11 mouse cellular contexts compared by ENCODE assay signal in genomic region chr7:28819571-28819970, GRCm38 (mm10). TPM values are rescaled to one million over a fixed set of nuclear protein-coding genes. Genes with fewer than 3 reads are reported as not detected.
A peak's percentile ranks its signal among the peaks of the same experiment; 100 is the strongest.
DNase-seq lines count a peak whose midpoint lies in the region; ATAC-seq lines count a peak whose summit lies in the region.
"Had no signal": no experiment of that assay in that cellular context is flagged by ENCODE, and none has a peak within 500 bp of the region (broad histone marks: within the 10 kb centered on the region; RNA-seq: fewer than 3 reads in every experiment).

No protein-coding gene starts in this region.

- H3K27me3 ChIP-seq in forebrain, embryonic 13.5 days, result no peaks in the 10 kb centered on the region
- no peaks in the 10 kb centered on the region for H3K27me3 ChIP-seq in forebrain, embryonic 14.5 days (replicated peaks; ENCODE audit: control insufficient read depth, insufficient read depth, low read length)
- H3K27me3 ChIP-seq in kidney, embryonic 15.5 days, result no peaks in the 10 kb centered on the region
- no peaks in the 10 kb centered on the region for H3K27me3 ChIP-seq in midbrain, embryonic 13.5 days
- H3K27me3 ChIP-seq: liver, embryonic 13.5 days had no signal

- WGBS in forebrain, embryonic 13.5 days, result 79% methylated on average over 4 of the region's 4 CpGs
- 83% methylated on average over 4 of the region's 4 CpGs for WGBS in forebrain, embryonic 14.5 days
- whole genome bisulfite sequencing in kidney, embryonic 15.5 days, result 86% methylated on average over 4 of the region's 4 CpGs
- WGBS in midbrain, embryonic 13.5 days, result 78% methylated on average over 4 of the region's 4 CpGs

- DNase-seq in forebrain, embryonic 14.5 days (ENCODE audit: low spot score), result no peak
- DNase-seq in kidney, postnatal 36 days, result no peak
- no peak for DNase-seq in spleen, postnatal 4 days (ENCODE audit: low spot score in 2 of 2)
- DNase-seq: cerebellum, adult 11-12 months; liver, embryonic 13.5 days had no signal

- no peaks in the 10 kb centered on the region for H3K9me3 ChIP-seq in forebrain, embryonic 13.5 days (replicated peaks)
- no peaks in the 10 kb centered on the region for H3K9me3 ChIP-seq in forebrain, embryonic 14.5 days (replicated peaks; ENCODE audit: control insufficient read depth, low read length)
- no peaks in the 10 kb centered on the region for H3K9me3 ChIP-seq in kidney, embryonic 15.5 days (replicated peaks)
- no peaks in the 10 kb centered on the region for H3K9me3 ChIP-seq in midbrain, embryonic 13.5 days
- H3K9me3 ChIP-seq: liver, embryonic 13.5 days had no signal

- ATAC-seq in forebrain, embryonic 13.5 days, result no peak
- ATAC-seq in forebrain, embryonic 14.5 days, result no peak
- no peak for ATAC-seq in kidney, embryonic 15.5 days (replicated peaks; ENCODE audit: low FRiP score)
- ATAC-seq in midbrain, embryonic 13.5 days, result no peak
- ATAC-seq: activated CD4-positive, CD25-positive, alpha-beta regulatory T cell, adult 4 months had no signal

- H3K4me2 ChIP-seq in forebrain, embryonic 13.5 days, result no peak overlapping the region
- H3K4me2 ChIP-seq in forebrain, embryonic 14.5 days (ENCODE audit: low read length), result no peak overlapping the region
- H3K4me2 ChIP-seq in kidney, embryonic 15.5 days, result no peak overlapping the region
- no peak overlapping the region for H3K4me2 ChIP-seq in midbrain, embryonic 13.5 days (replicated peaks)
- H3K4me2 ChIP-seq: liver, embryonic 13.5 days had no signal

- H3K4me1 ChIP-seq in forebrain, embryonic 13.5 days, result peaks cover 48% of the 10 kb centered on the region
- H3K4me1 ChIP-seq in forebrain, embryonic 14.5 days (ENCODE audit: control insufficient read depth, insufficient read depth, low read length), result peaks cover 1% of the 10 kb centered on the region
- peaks cover 74% of the 10 kb centered on the region for H3K4me1 ChIP-seq in kidney, embryonic 15.5 days
- peaks cover 30% of the 10 kb centered on the region for H3K4me1 ChIP-seq in brown adipose tissue, adult 24 weeks (ENCODE audit: control insufficient read depth, insufficient read depth, insufficient read length, low read length)
- H3K4me1 ChIP-seq in midbrain, embryonic 13.5 days (replicated peaks), result peaks cover 73% of the 10 kb centered on the region

- no peak overlapping the region for H3K4me3 ChIP-seq in forebrain, embryonic 13.5 days
- no peak overlapping the region for H3K4me3 ChIP-seq in forebrain, embryonic 14.5 days (ENCODE audit: low read depth, low read length)
- H3K4me3 ChIP-seq in kidney, embryonic 15.5 days (replicated peaks), result no peak overlapping the region
- H3K4me3 ChIP-seq in brown adipose tissue, adult 24 weeks (ENCODE audit: insufficient read depth, low read depth, low read length), result no peak overlapping the region
- H3K4me3 ChIP-seq in midbrain, embryonic 13.5 days (replicated peaks), result no peak overlapping the region
- H3K4me3 ChIP-seq: liver, embryonic 13.5 days had no signal

- peaks cover 86% of the 10 kb centered on the region for H3K36me3 ChIP-seq in forebrain, embryonic 13.5 days (ENCODE audit: poor library complexity, severe bottlenecking)
- H3K36me3 ChIP-seq in forebrain, embryonic 14.5 days (ENCODE audit: control insufficient read depth, insufficient read depth, low read length), result peaks cover 89% of the 10 kb centered on the region
- peaks cover 88% of the 10 kb centered on the region for H3K36me3 ChIP-seq in kidney, embryonic 15.5 days
- peaks cover 85% of the 10 kb centered on the region for H3K36me3 ChIP-seq in midbrain, embryonic 13.5 days

- H3K9ac ChIP-seq in forebrain, embryonic 13.5 days, result 0 out of 2 replicates have a peak overlapping the region, but pooled peaks have one; percentile 2
- H3K9ac ChIP-seq in forebrain, embryonic 14.5 days (ENCODE audit: low read length), result no peak overlapping the region
- no peak overlapping the region for H3K9ac ChIP-seq in kidney, embryonic 15.5 days
- H3K9ac ChIP-seq in midbrain, embryonic 13.5 days (replicated peaks), result no peak overlapping the region
- H3K9ac ChIP-seq: liver, embryonic 13.5 days had no signal

- 0 out of 2 replicates have a peak overlapping the region, but pooled peaks have one; percentile 48 for H3K27ac ChIP-seq in forebrain, embryonic 13.5 days
- H3K27ac ChIP-seq in forebrain, embryonic 14.5 days (ENCODE audit: low read depth, low read length), result no peak overlapping the region
- 0 out of 2 replicates have a peak overlapping the region, but pooled peaks have one; percentile 18 for H3K27ac ChIP-seq in kidney, embryonic 15.5 days
- H3K27ac ChIP-seq in brown adipose tissue, adult 24 weeks (replicated peaks; ENCODE audit: low read depth, low read length), result peak overlapping the region; percentile 58
- peak overlapping the region; percentile 69 for H3K27ac ChIP-seq in midbrain, embryonic 13.5 days
- H3K27ac ChIP-seq: liver, embryonic 13.5 days; macrophage had no signal

RNA-seq across cellular contexts. Expression of gene Ech1, which starts 5.4 kb away (rescaled TPM):
- 69.1 and 75.6 TPM in 2 replicates for polyA plus RNA-seq in forebrain, embryonic 13.5 days (2015; fragmentation: Nextera tagmentation; extraction: Ambion mirVana)
- polyA plus RNA-seq in forebrain, embryonic 14.5 days (2014; fragmentation: Nextera tagmentation; extraction: Ambion mirVana), result 103 and 107 TPM in 2 replicates
- polyA plus RNA-seq in kidney, embryonic 15.5 days (2015; fragmentation: Nextera tagmentation; extraction: Ambion mirVana), result 154 and 164 TPM in 2 replicates
- 3,379 and 3,601 TPM in 2 replicates for polyA plus RNA-seq in brown adipose tissue, adult 24 weeks (2012; ENCODE audit: insufficient read depth, insufficient read length, missing spikeins)
- polyA plus RNA-seq in midbrain, embryonic 13.5 days (2015; fragmentation: Nextera tagmentation; extraction: Ambion mirVana), result 69.4 and 71.6 TPM in 2 replicates

RNA-seq across cellular contexts. Expression of gene Hnrnpl, which starts 11.2 kb away (rescaled TPM):
- 264 and 282 TPM in 2 replicates for polyA plus RNA-seq in forebrain, embryonic 13.5 days (2015; fragmentation: Nextera tagmentation; extraction: Ambion mirVana)
- polyA plus RNA-seq in forebrain, embryonic 14.5 days (2014; fragmentation: Nextera tagmentation; extraction: Ambion mirVana), result 190 and 198 TPM in 2 replicates
- polyA plus RNA-seq in kidney, embryonic 15.5 days (2015; fragmentation: Nextera tagmentation; extraction: Ambion mirVana), result 264 and 265 TPM in 2 replicates
- 122 and 131 TPM in 2 replicates for polyA plus RNA-seq in brown adipose tissue, adult 24 weeks (2012; ENCODE audit: insufficient read depth, insufficient read length, missing spikeins)
- 238 and 239 TPM in 2 replicates for polyA plus RNA-seq in midbrain, embryonic 13.5 days (2015; fragmentation: Nextera tagmentation; extraction: Ambion mirVana)

RNA-seq across cellular contexts. Expression of gene Lgals4, which starts 14.1 kb away (rescaled TPM):
- polyA plus RNA-seq in forebrain, embryonic 13.5 days (2015; fragmentation: Nextera tagmentation; extraction: Ambion mirVana), result 2.5 and 3.3 TPM in 2 replicates
- 1.7 and 2.0 TPM in 2 replicates for polyA plus RNA-seq in forebrain, embryonic 14.5 days (2014; fragmentation: Nextera tagmentation; extraction: Ambion mirVana)
- 12.0 and 32.1 TPM in 2 replicates for polyA plus RNA-seq in kidney, embryonic 15.5 days (2015; fragmentation: Nextera tagmentation; extraction: Ambion mirVana)
- 12.0 and 14.6 TPM in 2 replicates for polyA plus RNA-seq in brown adipose tissue, adult 24 weeks (2012; ENCODE audit: insufficient read depth, insufficient read length, missing spikeins)
- polyA plus RNA-seq in midbrain, embryonic 13.5 days (2015; fragmentation: Nextera tagmentation; extraction: Ambion mirVana), result 4.5 and 5.8 TPM in 2 replicates

RNA-seq across cellular contexts. Expression of gene Rinl, which starts 30.8 kb away (rescaled TPM):
- polyA plus RNA-seq in forebrain, embryonic 13.5 days (2015; fragmentation: Nextera tagmentation; extraction: Ambion mirVana), result 1.7 and 2.0 TPM in 2 replicates
- polyA plus RNA-seq in forebrain, embryonic 14.5 days (2014; fragmentation: Nextera tagmentation; extraction: Ambion mirVana), result 1.3 and 1.5 TPM in 2 replicates
- polyA plus RNA-seq in kidney, embryonic 15.5 days (2015; fragmentation: Nextera tagmentation; extraction: Ambion mirVana), result 6.2 and 7.4 TPM in 2 replicates
- 2.5 and 4.6 TPM in 2 replicates for polyA plus RNA-seq in brown adipose tissue, adult 24 weeks (2012; ENCODE audit: insufficient read depth, insufficient read length, missing spikeins)
- polyA plus RNA-seq in midbrain, embryonic 13.5 days (2015; fragmentation: Nextera tagmentation; extraction: Ambion mirVana), result 1.9 and 2.3 TPM in 2 replicates

RNA-seq across cellular contexts. Expression of gene Lgals7, which starts 44.1 kb away (rescaled TPM):
- polyA plus RNA-seq in forebrain, embryonic 13.5 days (2015; fragmentation: Nextera tagmentation; extraction: Ambion mirVana), result 2.0 and 2.4 TPM in 2 replicates
- 2.4 and 4.2 TPM in 2 replicates for polyA plus RNA-seq in forebrain, embryonic 14.5 days (2014; fragmentation: Nextera tagmentation; extraction: Ambion mirVana)
- 1.9 and 3.1 TPM in 2 replicates for polyA plus RNA-seq in kidney, embryonic 15.5 days (2015; fragmentation: Nextera tagmentation; extraction: Ambion mirVana)
- polyA plus RNA-seq in brown adipose tissue, adult 24 weeks (2012; ENCODE audit: insufficient read depth, insufficient read length, missing spikeins), result 2.3 TPM in 1 of 2 replicates, not detected in the other
- 8.5 and 9.8 TPM in 2 replicates for polyA plus RNA-seq in midbrain, embryonic 13.5 days (2015; fragmentation: Nextera tagmentation; extraction: Ambion mirVana)
- polyA plus RNA-seq: macrophage had no signal

Comparison
In these comparisons a context has a peak if more than half of its experiments do, and no peak if none do; other contexts are left out.
1. RNA of gene Ech1, which starts 5.4 kb away (polyA plus RNA-seq): 3,379 to 3,601 TPM in brown adipose tissue, adult 24 weeks; 154 to 164 TPM in kidney, embryonic 15.5 days, 103 to 107 TPM in forebrain, embryonic 14.5 days, 69.4 to 71.6 TPM in midbrain, embryonic 13.5 days and 69.1 to 75.6 TPM in forebrain, embryonic 13.5 days; every median in the first group is over 10 times any median in the second.